Mouse (Mus musculus) adrenal gland, adult 2 months (tissue): ENCODE data around the gene Hltf. TPM values are rescaled to one million over a fixed set of nuclear protein-coding genes. Genes with fewer than 3 reads are reported as not detected.

Source experiments
- DNase-seq: peaks from one replicate; pipeline ENCODE4 v3.0.0; 2021
- polyA plus RNA-seq: library from polyadenylated mRNA; depleted of rRNA; stranded (reverse); fragments of >200 nt; gene quantifications from 2 replicates; pipeline ENCODE4 v1.2.3, GENCODE M21; 2012; rRNA removed
- total RNA-seq, 2 experiments: library from RNA; stranded (reverse); gene quantifications; 2 replicates each; pipeline ENCODE4 v1.2.3; 2021

Hltf gene
- total and polyA plus RNA-seq, 3 experiments = 2.6 to 21.4 (median 20.9) TPM

DNA sequence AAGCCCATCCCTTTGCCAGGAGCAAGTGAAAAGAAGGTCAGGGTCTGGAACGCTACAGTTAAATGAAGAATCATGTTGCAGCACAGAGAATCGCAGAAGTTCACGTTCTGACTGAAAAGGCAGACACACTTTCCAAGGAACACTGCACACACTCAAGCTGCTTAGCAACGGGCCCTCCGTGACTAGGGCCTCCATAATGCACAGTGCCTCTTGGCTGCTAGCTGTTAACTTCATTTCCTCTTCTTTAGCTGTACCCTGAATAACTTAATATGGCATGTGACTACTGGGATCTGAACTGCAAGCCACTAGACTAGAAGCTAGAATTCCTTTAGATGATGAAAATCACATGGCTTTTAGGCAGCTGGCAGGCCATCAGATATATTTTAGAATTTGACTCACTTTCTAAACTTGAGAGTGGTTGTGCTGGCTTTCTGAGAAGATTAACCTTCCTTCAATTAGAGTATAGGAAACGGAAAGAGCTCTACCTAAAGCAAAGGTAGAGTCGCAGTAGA lies 89.3 kb downstream of the Hltf start:
- DNase-seq = no peak

DNA sequence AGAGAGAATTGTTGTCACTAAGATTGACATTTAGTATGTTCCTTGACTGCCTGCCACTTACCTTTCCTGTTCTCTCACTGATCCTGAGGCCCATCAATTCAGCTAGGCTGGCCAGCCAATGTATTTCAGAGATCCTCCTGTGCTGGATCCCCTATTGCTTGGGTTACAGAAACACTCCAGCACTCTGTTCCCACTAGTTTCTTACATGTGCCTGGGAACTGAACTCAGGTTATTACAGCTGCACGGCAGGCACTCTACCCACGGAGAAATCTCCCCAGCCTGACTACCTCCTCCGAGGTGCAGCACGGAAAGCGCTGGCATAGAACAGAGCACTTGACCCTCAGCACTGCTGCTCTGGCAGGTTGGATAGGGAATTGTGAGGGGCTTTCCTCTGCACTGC lies 90.0 kb downstream of the Hltf start:
- no peak for DNase-seq

DNA sequence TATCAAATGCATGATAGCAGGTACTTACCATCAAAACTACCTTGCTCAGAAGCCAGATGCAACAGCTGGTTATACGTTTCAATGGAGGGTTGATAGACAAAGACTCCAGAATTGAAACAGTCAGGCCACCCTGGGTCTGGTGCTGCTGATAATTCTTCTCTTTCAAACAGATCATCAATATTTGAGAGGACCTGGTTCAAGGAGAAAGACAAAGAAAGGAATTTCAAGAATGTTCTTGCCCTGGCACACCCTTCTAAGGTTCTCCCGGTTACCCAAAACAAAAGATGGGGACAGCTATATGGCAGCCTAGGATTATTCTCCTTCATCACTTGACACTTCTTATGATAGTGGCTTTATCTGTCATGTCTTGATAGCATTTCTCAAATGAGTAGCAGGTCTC lies 92.9 kb downstream of the Hltf start:
- DNase-seq = no peak

DNA sequence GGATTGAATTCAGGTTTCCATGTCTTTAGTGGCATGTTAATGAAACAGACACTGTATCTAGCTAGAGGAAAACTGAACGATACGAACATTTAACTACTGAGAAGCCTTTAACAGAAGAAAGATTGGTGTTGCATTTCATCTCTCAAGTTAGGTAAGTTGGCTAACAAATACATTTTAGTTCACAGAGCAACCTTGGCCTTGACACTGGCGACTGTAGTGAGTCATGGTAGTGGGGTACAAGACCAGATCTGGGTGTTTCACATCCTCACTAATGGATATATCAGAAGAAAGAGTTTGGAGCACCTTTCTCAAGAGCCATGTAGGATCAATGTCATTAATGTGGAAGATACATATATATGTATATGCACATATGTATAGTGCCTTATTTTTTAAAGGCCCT lies 94.0 kb downstream of the Hltf start:
- peak; percentile 68 for DNase-seq

DNA sequence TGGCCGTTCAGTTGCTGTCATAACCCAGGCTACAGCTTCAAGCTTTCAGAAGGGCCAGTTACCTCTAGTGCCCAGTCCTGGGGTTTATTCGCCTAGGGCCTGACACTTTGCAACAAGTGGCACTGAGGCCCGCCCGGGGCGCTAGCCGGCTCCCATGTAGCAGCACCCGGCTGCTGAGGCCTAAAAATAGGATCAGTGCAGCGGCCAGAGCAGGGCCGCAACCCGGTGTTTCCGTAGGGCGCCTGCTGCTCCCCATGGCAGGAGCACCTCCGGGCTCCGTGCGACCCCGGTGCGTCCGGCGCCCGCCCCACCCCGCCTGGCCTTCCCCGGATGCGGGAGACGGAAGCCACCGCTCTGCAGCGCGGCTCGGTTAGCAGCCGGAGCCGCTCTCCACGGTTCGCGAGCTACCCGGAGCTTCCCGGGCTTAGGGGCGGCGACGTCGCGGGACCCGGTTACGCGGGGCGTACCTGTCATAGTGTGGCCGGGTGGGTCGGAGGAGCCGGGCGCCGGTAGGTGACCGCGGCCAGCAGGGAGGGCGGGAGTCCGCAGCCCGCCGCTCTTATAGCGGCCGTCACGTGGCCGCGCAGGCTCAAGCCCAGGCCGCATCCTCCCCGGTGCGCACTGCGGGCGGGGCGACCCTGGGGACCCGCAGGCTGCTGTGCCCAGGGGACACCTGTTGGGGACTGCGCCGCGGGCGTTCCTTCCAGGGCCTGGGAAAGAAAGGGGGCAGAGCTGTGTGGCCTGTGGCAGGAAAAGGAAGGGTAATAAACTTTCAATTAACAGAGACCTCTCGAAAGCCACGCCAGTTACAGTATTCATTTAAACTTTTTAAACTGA lies 97.1 kb downstream of the Hltf start, which contains the start of gene Gyg:
Gyg (minus strand) TSS at position 787 of the 837 bp plus-strand sequence.
- DNase-seq = peak; percentile 87

DNA sequence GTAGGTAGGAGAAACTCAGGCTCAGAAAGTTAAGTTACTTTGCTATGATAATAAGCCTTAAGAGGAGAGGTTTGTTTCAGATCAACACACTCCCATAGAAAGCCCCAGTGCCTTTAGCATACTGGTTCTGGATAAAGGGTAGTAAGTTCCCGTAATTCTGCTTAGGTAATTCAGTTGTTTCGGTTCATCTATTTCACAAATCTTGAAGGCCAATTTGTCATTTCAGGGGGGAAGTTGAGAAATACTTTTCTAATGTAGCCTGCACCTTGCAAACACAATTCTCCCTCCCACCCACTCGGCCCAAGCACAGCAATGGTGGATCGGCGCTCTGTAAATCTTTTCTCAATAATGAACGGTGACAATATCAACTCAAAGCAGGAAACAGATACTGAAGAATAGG lies 97.9 kb downstream of the Hltf start:
- DNase-seq = no peak

DNA sequence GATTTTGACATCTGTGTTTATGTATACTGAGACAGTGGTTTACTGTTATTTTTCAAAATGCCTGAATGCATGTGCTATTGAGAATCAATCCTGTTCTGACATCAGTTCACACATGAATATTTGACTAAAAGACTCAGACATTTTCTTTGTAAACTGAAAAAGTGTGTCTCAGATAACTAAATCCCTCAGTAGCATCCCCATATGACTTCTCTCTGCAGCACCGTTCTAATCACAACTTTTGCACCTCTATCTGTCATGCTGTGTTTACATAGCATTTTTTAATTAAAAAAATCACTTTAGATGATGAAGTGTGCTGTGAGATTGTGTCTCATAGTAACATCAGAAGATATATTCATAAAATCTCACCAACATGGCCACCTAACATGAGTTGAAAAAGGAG lies 109.9 kb downstream of the Hltf start:
- DNase-seq = no peak

Other genes starting within 250 kb of the Hltf start
- gene Cp, start 100.8 kb upstream of the Hltf start, total RNA-seq = 10 to 100 TPM; 55.2 to 79.1 TPM
- gene Cp, start 100.8 kb upstream of the Hltf start, polyA plus RNA-seq = 4.1 and 5.7 TPM in 2 replicates
- 10 to 100 TPM; 14.4 to 15.0 TPM for gene Hps3, start 22.5 kb upstream of the Hltf start, total RNA-seq
- gene Hps3, start 22.5 kb upstream of the Hltf start, polyA plus RNA-seq = 27.0 and 39.1 TPM in 2 replicates
- 100 to 1,000 TPM in 1 of 2 experiments, 10 to 100 TPM in 1; 93.1 to 152 TPM for gene Gyg, start 97.5 kb downstream of the Hltf start, total RNA-seq
- gene Gyg, start 97.5 kb downstream of the Hltf start, polyA plus RNA-seq = 29.2 and 30.3 TPM in 2 replicates
- 1 to 10 TPM; 2.1 to 2.5 TPM for gene Cpa3, start 184.4 kb downstream of the Hltf start, total RNA-seq
- gene Cpa3, start 184.4 kb downstream of the Hltf start, polyA plus RNA-seq = 0.09 and 0.24 TPM in 2 replicates
- gene Cpb1, start 217.9 kb downstream of the Hltf start, total RNA-seq = 1 to 10 TPM; 5.7 to 6.7 TPM
- 0.74 and 0.83 TPM in 2 replicates for gene Cpb1, start 217.9 kb downstream of the Hltf start, polyA plus RNA-seq